Mouse (Mus musculus) midbrain, postnatal 0 days (tissue): ENCODE data around the gene Gm28961. TPM values are rescaled to one million over a fixed set of nuclear protein-coding genes. Genes with fewer than 3 reads are reported as not detected.
"Not testable (repeated sequence)": the region's sequence is repeated elsewhere in the genome, so short reads cannot be mapped to it uniquely, and the experiment has no call there.

Experiments
- ATAC-seq: fragments of 200-750 bp; cut with Nextera tagmentation; 2 replicates; pipeline ENCODE4 v1.8.0; 2017; ENCODE audit warnings: moderate number of reproducible peaks, mild to moderate bottlenecking, moderate TSS enrichment, moderate library complexity; ENCODE audit not compliant: low FRiP score
- DNase-seq: peaks from one replicate; pipeline ENCODE4 v3.0.0-alpha.2; 2015; ENCODE audit warnings: low spot score
- H3K27ac ChIP-seq: fragments of 300-500 bp; sonication (generic); 2 replicates; pipeline ENCODE4 v1.5.1; 2014; ENCODE audit warnings: low read depth, mild to moderate bottlenecking, low read length, mixed read lengths
- H3K27me3 ChIP-seq: fragments of 300-500 bp; sonication (generic); 2 replicates; pipeline ENCODE4 v1.6.1; 2014; ENCODE audit warnings: low read length, control low read depth, mixed read lengths; ENCODE audit not compliant: insufficient read depth
- H3K36me3 ChIP-seq: fragments of 300-500 bp; sonication (generic); 2 replicates; pipeline ENCODE4 v1.6.1; 2014; ENCODE audit warnings: low read length, control low read depth, mixed read lengths; ENCODE audit not compliant: insufficient read depth
- H3K4me1 ChIP-seq: fragments of 300-500 bp; sonication (generic); 2 replicates; pipeline ENCODE4 v1.6.1; 2014; ENCODE audit warnings: mild to moderate bottlenecking, control low read depth, antibody characterized with exemption, low read length, mixed read lengths; ENCODE audit not compliant: insufficient read depth
- H3K4me2 ChIP-seq: fragments of 300-500 bp; sonication (generic); 2 replicates; pipeline ENCODE4 v1.6.1; 2014; ENCODE audit warnings: low read depth, mild to moderate bottlenecking, low read length, mixed read lengths; ENCODE audit not compliant: poor library complexity, severe bottlenecking
- H3K4me3 ChIP-seq: fragments of 300-500 bp; sonication (generic); 2 replicates; pipeline ENCODE4 v1.5.1; 2014; ENCODE audit warnings: low read depth, mild to moderate bottlenecking, low read length, moderate library complexity
- H3K9ac ChIP-seq: fragments of 300-500 bp; sonication (generic); replicated peaks from 2 replicates; pipeline ENCODE4 v1.6.1; 2014; ENCODE audit warnings: mild to moderate bottlenecking, low read length, moderate library complexity, mixed read lengths; ENCODE audit not compliant: poor library complexity, severe bottlenecking
- H3K9me3 ChIP-seq: fragments of 300-500 bp; sonication (generic); 2 replicates; pipeline ENCODE4 v1.6.1; 2016; ENCODE audit warnings: low read length, control low read depth
- WGBS: fragments of 180-500 bp; shearing (Covaris S2); extraction: QIAGEN DNeasy Blood & Tissue Kit; methylation state at CpG from one replicate; pipeline ENCODE4 v1.1.7; 2014; 5-methylcytosine and 5-hydroxymethylcytosine counted together
- polyA plus RNA-seq: library from polyadenylated mRNA; unstranded; fragments of >200 nt; fragmentation: Nextera tagmentation; extraction: Ambion mirVana; gene quantifications from 2 replicates; pipeline ENCODE4 v1.2.1, GENCODE M21; 2015
- total RNA-seq: library from RNA; depleted of rRNA; stranded (reverse); fragments of >200 nt; gene quantifications from 2 replicates; pipeline ENCODE4 v1.2.3, GENCODE M21; 2014; rRNA removed

The Gm28961 gene
- not detected in 2 replicates for total RNA-seq
- polyA plus RNA-seq, result not detected in 2 replicates

DNA sequence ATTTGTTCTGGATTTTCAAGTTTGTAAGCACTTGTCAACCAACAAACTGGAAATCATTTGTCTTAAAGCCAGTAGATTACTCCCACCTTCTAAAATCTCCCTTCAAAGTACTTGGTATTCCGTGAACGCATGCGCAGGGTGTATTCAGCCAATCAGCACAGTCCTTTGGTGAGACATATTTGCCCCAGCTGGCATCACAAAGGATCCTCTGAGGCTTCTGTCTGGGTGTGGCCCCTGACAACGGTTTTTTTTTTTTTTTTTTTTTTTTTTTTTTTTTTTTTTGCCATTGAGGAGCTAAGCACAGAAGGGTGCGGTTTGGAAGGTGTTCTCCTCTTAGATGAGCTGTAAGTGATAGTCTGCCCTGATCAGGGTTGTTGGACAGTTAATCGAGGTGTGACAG, at the start of gene Gm28961:
Gm28961 (plus strand) TSS at position 301 of the 400 bp plus-strand sequence.
- not testable (repeated sequence) for H3K4me3 ChIP-seq, DNase-seq, H3K36me3 ChIP-seq, H3K27ac ChIP-seq, H3K4me2 ChIP-seq, H3K4me1 ChIP-seq, H3K9ac ChIP-seq, H3K27me3 ChIP-seq, H3K9me3 ChIP-seq, ATAC-seq
- WGBS, result no CpG with 5 or more reads among the region's 6 CpGs

Other genes starting within 250 kb of the Gm28961 start
- gene Gm21943, start 172.0 kb upstream of the Gm28961 start, total RNA-seq, result not detected in 2 replicates
- not detected in 2 replicates for gene Gm21943, start 172.0 kb upstream of the Gm28961 start, polyA plus RNA-seq